Mouse (Mus musculus) central nervous system, embryonic 11.5 days (tissue): ENCODE results near the gene Tas2r125. TPM values are rescaled to one million over a fixed set of nuclear protein-coding genes. Genes with fewer than 3 reads are reported as not detected.

Experiments used
- polyA plus RNA-seq: library from polyadenylated mRNA; depleted of rRNA; stranded (reverse); fragments of >200 nt; gene quantifications from 2 replicates; pipeline ENCODE4 v1.2.3, GENCODE M21; 2012; rRNA removed

Gene Tas2r125
- not detected in 2 replicates for polyA plus RNA-seq

GRCm38 (mm10) chr6:132909351-132909750 is at the start of gene Tas2r125:
Gene Tas2r125 (plus strand): TSS chr6:132909651.

GRCm38 (mm10) chr6:132867708-132868107 is 41.7 kb upstream of the Tas2r125 start, which contains the start of gene Tas2r110:
Gene Tas2r110 (plus strand): TSS chr6:132868008.

GRCm38 (mm10) chr6:132892711-132893110 is 16.7 kb upstream of the Tas2r125 start, which contains the start of gene Tas2r113:
Gene Tas2r113 (plus strand): TSS chr6:132893011.

GRCm38 (mm10) chr6:132950802-132951201 is 41.4 kb downstream of the Tas2r125 start, which contains the start of gene Tas2r129:
Gene Tas2r129 (plus strand): TSS chr6:132951102.

GRCm38 (mm10) chr6:132957819-132958218 is 48.4 kb downstream of the Tas2r125 start, which contains the start of gene Tas2r131:
Gene Tas2r131 (minus strand): TSS chr6:132957919.

Other genes starting within 250 kb of the Tas2r125 start
- not detected in 2 replicates for gene Tas2r121, start 208.6 kb upstream of the Tas2r125 start, polyA plus RNA-seq
- gene Tas2r122, start 197.7 kb upstream of the Tas2r125 start, polyA plus RNA-seq, result not detected in 2 replicates
- not detected in 2 replicates for gene Tas2r115, start 171.6 kb upstream of the Tas2r125 start, polyA plus RNA-seq
- gene Tas2r124, start 154.9 kb upstream of the Tas2r125 start, polyA plus RNA-seq, result not detected in 2 replicates
- not detected in 2 replicates for gene Tas2r102, start 147.5 kb upstream of the Tas2r125 start, polyA plus RNA-seq
- not detected in 2 replicates for gene Tas2r136, start 131.5 kb upstream of the Tas2r125 start, polyA plus RNA-seq
- gene Tas2r117, start 106.8 kb upstream of the Tas2r125 start, polyA plus RNA-seq, result not detected in 2 replicates
- not detected in 2 replicates for gene Tas2r123, start 62.5 kb upstream of the Tas2r125 start, polyA plus RNA-seq
- not detected in 2 replicates for gene Tas2r116, start 54.2 kb upstream of the Tas2r125 start, polyA plus RNA-seq
- not detected in 2 replicates for gene Tas2r110, start 41.6 kb upstream of the Tas2r125 start, polyA plus RNA-seq
- not detected in 2 replicates for gene Tas2r113, start 16.6 kb upstream of the Tas2r125 start, polyA plus RNA-seq
- not detected in 2 replicates for gene Tas2r129, start 41.5 kb downstream of the Tas2r125 start, polyA plus RNA-seq
- not detected in 2 replicates for gene Tas2r131, start 48.3 kb downstream of the Tas2r125 start, polyA plus RNA-seq
- gene Tas2r109, start 71.3 kb downstream of the Tas2r125 start, polyA plus RNA-seq, result not detected in 2 replicates
- gene Tas2r103, start 127.5 kb downstream of the Tas2r125 start, polyA plus RNA-seq, result not detected in 2 replicates
- gene Tas2r140, start 146.2 kb downstream of the Tas2r125 start, polyA plus RNA-seq, result not detected in 2 replicates
- gene Smim10l1, start 195.3 kb downstream of the Tas2r125 start, polyA plus RNA-seq, result 24.5 and 29.3 TPM in 2 replicates